Mouse (Mus musculus) left cerebral cortex, adult 8-10 months (tissue): ENCODE results near the gene Pkhd1. TPM values are rescaled to one million over a fixed set of nuclear protein-coding genes. Genes with fewer than 3 reads are reported as not detected.
A peak's percentile ranks its signal among the peaks of the same experiment; 100 is the strongest.
"Not testable (repeated sequence)": the region's sequence is repeated elsewhere in the genome, so short reads cannot be mapped to it uniquely, and the experiment has no call there.

Experiments used
- DNase-seq, 2 experiments: peaks; one replicate each; pipeline ENCODE4 v3.0.0; 2022; ENCODE audit warnings: low spot score in 2 of 2
- total RNA-seq, 4 experiments: library from RNA; stranded (reverse); gene quantifications; 2 replicates each; pipeline ENCODE4 v1.2.4; 2022

Gene Pkhd1
- total RNA-seq, 4 experiments from 2014 or later = 0.02 to 0.70 (median 0.07) TPM

GRCm38 (mm10) chr1:20498965-20499364 lies 118.9 kb downstream of the Pkhd1 start:
- DNase-seq = no peak

GRCm38 (mm10) chr1:20486087-20486486 lies 131.8 kb downstream of the Pkhd1 start:
- no peak for DNase-seq

GRCm38 (mm10) chr1:20481843-20482242 lies 136.0 kb downstream of the Pkhd1 start:
- no peak for DNase-seq

- DNase-seq = no peak
These were observed 139.2 kb downstream of the Pkhd1 start for GRCm38 (mm10) chr1:20478695-20479094.

GRCm38 (mm10) chr1:20478266-20478659 lies 139.6 kb downstream of the Pkhd1 start:
- DNase-seq = no peak

- DNase-seq = no peak
These were observed 140.2 kb downstream of the Pkhd1 start for GRCm38 (mm10) chr1:20477561-20478265.

GRCm38 (mm10) chr1:20470770-20471169 lies 147.1 kb downstream of the Pkhd1 start:
- no peak for DNase-seq

- DNase-seq = no peak
These were observed 147.5 kb downstream of the Pkhd1 start for GRCm38 (mm10) chr1:20470317-20470716.

GRCm38 (mm10) chr1:20466481-20466880 lies 151.4 kb downstream of the Pkhd1 start:
- DNase-seq = no peak

- DNase-seq = no peak
These were observed 163.2 kb downstream of the Pkhd1 start for GRCm38 (mm10) chr1:20454621-20455020.

- peak; percentile 20 to 23 for DNase-seq
These were observed 167.8 kb downstream of the Pkhd1 start for GRCm38 (mm10) chr1:20450074-20450473.

- DNase-seq = not testable (repeated sequence)
These were observed 185.8 kb downstream of the Pkhd1 start for GRCm38 (mm10) chr1:20432026-20432425.

GRCm38 (mm10) chr1:20429056-20429394 lies 188.8 kb downstream of the Pkhd1 start:
- DNase-seq = no peak

- no peak for DNase-seq
These were observed 189.4 kb downstream of the Pkhd1 start for GRCm38 (mm10) chr1:20428370-20429055.

GRCm38 (mm10) chr1:20409411-20409967 lies 208.4 kb downstream of the Pkhd1 start:
- DNase-seq = no peak

GRCm38 (mm10) chr1:20398319-20398718 lies 219.5 kb downstream of the Pkhd1 start:
- DNase-seq = no peak

- DNase-seq = no peak
These were observed 253.4 kb downstream of the Pkhd1 start for GRCm38 (mm10) chr1:20364437-20364836.

GRCm38 (mm10) chr1:20344651-20345050 lies 273.2 kb downstream of the Pkhd1 start:
- no peak for DNase-seq

GRCm38 (mm10) chr1:20311485-20311884 lies 306.4 kb downstream of the Pkhd1 start:
- peak in 1 of 2 experiments; percentile 12 for DNase-seq

- DNase-seq = no peak
These were observed 306.9 kb downstream of the Pkhd1 start for GRCm38 (mm10) chr1:20310925-20311324.

GRCm38 (mm10) chr1:20306116-20306515 lies 311.7 kb downstream of the Pkhd1 start:
- no peak for DNase-seq

- DNase-seq = peak in 1 of 2 experiments; percentile 18
These were observed 314.8 kb downstream of the Pkhd1 start for GRCm38 (mm10) chr1:20302943-20303578.
